Mouse (Mus musculus) ES-Bruce4 (cell line): ENCODE results near the gene Cbarp.

Source experiments
- CTCF ChIP-seq: IDR thresholded peaks from one replicate; pipeline ENCODE4 v1.8.1; 2011; ENCODE audit warnings: low read depth, low read length
- EP300 ChIP-seq: IDR thresholded peaks from 2 replicates; pipeline ENCODE4 v1.6.1; 2011; ENCODE audit warnings: low read depth, low read length; ENCODE audit not compliant: insufficient read depth
- POLR2A ChIP-seq: IDR thresholded peaks from one replicate; pipeline ENCODE4 v1.8.1; 2011; ENCODE audit warnings: low read length; ENCODE audit not compliant: insufficient read depth

GRCm38 (mm10) chr10:80092690-80093089, 47.9 kb downstream of the Cbarp start:
- no peak for TF ChIP-seq POLR2A
- TF ChIP-seq CTCF: no peak
- no peak for TF ChIP-seq EP300
